Mouse (Mus musculus): Measurements from ENCODE around the gene Fgfr2.
"Not testable (repeated sequence)": the region's sequence is repeated elsewhere in the genome, so short reads cannot be mapped to it uniquely, and the experiment has no call there.

Gene Fgfr2

DNA sequence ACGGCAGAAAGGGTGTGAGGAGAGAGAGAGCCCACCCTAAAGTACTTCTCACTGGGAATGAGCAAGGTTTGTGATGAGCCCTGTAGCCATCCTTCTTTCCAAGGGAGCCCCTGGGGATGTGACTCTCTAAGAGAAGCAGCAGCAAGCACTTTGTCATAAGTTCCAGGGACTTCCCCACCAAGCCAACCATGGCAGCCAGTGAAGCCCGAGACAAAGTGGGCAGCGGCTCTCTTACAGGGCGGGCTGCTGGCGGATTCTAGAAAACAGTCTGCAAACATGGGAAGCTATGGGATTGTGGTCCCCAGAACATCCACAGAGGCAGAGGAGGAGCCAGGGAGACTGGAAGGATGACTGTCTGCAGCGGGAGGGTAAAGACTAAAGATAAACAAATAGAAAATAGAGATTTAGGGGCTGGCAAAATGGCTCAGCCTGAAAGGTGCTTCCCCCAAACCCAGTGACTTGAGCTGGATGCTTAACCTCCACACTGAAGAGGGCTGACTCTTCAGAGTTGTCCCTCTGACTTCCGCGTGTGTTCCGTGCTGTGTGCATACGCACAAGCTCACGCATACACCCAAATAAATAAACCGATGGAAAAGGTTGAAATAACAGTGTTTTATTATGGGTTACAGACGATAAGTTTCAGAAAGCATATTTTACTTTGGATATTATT is 2427.3 kb downstream of the Fgfr2 start:
- DNase-seq (ENCODE audit: low spot score), result no peak

DNA sequence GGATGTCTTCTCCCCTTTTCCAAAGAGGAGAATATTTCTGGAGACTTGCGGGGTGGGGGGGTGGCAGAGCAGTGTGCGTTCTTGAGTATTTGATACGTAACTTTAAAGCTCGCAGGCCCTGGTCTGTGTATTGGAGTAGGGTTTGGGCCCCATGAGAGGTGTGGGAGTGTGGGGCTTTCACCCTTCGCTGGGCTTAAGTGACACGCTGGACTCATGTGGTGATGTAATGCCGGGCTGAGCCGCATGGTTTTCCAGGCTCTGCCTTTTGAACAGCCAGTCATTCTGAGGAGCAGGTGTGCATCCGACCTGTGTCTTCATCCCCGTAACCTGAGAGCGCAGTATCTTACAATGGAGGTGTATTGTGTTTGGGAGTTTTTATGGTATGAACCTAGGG is 2429.4 kb downstream of the Fgfr2 start:
- no peak for DNase-seq (ENCODE audit: low spot score)

DNA sequence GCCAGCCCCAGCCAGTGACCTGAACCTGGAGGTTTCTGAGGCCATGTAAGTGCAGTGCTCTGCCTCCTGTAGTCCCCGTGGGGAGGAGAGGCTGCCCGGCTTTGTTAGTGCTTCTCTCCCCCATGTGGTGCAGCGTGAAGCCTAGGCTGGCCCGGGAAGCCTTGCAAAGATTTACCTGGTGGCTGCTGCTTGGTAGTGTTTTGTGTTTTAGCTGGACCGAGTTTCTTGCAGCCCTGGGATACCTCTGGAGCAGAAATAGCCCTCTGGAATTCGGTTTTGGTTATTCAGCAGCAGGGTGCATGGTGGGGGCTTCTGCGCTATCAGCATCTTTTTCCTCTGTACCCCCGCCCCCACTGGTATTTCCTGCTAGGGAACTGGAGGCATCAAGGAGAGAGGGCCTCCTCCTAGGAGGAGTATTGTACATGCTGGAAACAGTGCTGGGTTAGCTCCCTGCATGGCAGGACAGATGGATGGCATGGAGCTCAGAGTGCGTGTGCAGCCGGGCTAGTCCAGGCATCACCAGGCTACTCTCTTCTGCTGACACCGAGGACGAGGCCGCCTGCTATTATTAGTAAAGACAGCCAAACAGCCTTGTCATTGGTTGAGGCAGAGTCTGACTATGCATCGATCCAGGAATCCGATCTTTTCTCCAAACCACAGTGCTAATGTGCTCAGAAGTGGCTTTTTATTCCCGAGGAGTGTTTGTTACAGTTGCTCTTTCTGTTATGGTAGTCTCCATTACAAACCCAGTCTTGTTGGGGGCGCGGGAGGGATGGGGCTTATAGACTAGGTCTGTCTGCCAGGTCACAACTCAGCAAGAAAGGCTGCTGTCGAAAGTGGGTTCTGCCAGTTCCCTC is 2430.0 kb downstream of the Fgfr2 start:
- no peak for DNase-seq (ENCODE audit: low spot score)

DNA sequence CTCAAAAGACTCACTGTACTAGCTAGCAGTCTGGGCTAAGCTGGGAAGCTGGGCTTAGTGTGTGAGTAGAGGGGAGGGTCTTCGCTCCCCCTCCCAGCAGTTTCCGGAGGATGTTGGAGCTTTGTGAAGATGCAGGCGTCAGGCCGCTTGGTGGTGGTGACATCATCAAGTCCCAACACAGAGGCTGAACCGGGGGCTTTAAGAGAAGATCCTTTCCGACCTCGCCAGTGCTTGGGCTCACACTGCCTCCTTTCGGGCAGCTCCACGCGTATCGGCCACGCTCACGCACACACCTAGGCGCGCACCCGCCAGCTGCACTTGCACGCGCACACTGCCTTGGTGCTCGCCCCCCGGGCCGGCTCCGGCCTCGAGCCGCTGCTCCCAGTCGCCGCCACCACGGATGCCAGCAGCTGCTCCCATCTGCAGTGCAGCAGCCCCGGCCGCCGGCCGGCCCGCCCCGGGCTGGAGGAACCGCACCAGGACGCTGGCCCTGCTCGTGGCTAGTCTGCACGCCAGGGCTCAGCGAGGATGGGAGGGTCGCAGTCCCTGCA is 2430.7 kb downstream of the Fgfr2 start:
- peak; percentile 49 for DNase-seq (ENCODE audit: low spot score)

DNA sequence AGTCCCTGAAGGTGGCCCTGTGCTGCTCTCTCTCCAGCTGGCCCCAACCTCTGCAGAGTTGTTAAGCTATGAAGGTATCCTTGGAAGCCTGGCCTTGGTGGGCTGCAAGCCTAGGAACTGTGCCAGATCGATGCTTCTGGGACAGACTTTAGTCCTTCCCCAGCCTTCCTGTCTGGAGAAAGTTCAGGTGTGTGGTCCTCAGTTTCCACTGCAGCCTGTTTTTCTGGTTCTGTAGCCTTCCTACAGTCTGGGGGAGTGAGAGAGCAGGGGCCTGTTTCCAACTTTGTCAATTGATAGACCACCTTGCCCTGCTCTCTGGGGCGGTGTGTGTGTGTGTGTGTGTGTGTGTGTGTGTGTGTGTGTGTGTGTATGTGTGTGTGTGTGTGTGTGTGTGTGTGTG is 2431.2 kb downstream of the Fgfr2 start:
- no peak for DNase-seq (ENCODE audit: low spot score)

DNA sequence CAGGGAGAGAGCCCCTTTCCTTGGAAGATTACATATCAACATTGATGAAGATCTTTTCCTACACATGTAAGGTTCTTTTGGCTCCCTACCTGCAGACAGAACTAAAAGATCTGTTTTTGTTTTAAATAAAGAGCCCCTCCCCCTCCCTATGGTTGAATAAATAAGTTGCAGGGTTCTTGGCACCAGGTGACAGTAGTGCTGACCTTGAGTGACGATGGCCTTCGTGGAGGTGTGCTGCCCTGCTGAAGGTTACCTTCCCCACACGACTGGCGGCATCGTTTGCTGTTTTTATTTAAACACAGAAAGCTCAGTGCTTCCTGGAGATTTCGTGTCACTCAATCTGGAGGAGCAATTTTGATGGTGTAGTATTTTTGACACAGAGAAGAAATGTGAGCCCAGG is 2432.3 kb downstream of the Fgfr2 start:
- no peak for DNase-seq (ENCODE audit: low spot score)

DNA sequence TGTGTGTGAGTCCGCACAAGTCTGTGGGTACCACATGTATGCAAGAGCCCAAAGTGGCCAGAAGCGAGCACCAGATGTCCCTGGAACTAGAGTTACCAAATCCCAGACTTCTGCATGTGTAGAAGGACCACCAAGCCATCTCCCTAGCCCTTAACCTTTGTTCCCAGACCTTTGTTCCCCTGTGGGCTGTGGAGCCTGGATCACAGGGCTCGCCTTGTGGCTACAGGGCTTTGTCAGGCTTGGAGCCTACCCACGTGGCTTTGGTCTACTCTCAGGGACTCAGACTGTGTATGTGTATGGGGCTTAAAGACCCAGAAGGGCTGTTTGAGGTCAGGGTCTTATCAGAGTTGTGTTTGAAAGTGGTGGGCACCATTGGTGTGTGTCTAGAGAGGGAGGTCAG is 2434.5 kb downstream of the Fgfr2 start:
- no peak for DNase-seq (ENCODE audit: low spot score)

DNA sequence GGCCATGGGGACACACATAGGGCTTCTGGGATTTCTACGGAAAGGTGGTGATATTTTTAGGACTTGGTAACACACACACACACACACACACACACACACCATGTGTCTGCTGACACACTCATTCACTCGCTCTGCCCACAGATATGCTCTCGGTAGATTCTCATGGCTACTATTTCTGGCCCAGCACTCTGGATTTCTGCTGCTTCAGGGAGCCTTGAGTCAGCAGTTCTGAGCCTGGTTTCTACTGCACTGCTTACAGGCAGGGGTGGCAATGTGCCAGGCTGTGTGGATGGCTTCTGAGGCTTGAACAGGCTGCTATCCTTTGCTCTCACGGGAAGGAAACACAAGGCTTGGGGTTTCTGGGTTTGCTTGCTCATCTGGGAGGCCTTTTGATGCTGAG is 2441.4 kb downstream of the Fgfr2 start:
- no peak for DNase-seq (ENCODE audit: low spot score)

DNA sequence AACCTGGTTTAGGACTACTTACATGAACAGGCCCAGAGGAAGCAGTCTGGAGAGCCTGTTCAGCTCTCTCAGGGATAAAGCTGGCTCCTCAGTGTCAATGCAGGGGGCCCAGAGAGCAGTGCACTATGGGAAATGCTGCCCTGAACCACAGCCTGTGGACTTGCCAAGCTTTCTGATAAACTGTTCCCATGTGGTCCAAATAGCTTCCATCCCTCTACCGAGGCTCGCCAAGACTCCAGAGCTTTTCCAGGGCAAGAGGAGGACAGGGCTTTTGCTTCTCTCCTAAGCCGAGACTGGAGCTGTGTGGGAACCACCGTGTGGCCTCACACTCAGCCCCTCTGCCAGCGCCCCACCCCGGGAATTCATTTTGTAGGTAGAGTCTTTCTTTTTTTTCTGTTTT is 2444.7 kb downstream of the Fgfr2 start:
- no peak for DNase-seq (ENCODE audit: low spot score)

DNA sequence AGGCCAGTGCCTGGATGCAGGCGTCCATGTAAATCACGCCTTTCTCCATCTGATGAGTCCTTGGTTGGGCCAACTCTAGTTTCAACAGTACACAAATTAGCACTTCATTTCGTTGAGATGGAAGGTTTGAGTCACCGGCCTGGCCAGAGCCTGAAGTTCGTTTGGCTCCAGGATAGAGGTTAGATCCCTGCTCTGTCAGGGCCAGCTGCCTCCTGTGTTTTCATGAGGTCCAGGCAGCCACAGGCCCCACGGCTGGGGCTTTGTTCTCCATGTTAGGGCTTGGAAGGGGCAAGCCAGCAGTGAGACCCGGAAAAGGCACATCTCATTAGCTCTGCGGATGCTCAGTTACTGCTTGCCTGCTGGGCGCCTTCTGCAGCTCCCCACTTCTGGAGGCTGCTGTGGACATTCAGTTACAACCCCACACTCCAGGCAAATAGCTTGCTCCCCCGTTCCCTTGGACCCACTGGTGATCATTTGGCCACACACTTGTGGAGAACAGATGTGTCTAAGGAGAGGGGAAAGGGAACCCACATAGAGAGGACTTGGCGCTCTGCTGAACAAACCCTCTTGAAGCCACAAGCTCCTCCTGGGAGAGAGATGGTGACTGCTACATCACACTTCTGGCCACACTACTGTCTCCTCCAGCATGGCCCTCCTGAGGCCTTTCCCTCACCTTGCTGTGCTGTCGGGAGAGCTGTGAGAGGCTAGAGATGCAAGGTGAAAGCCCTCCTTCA is 2445.4 kb downstream of the Fgfr2 start:
- no peak for DNase-seq (ENCODE audit: low spot score)

DNA sequence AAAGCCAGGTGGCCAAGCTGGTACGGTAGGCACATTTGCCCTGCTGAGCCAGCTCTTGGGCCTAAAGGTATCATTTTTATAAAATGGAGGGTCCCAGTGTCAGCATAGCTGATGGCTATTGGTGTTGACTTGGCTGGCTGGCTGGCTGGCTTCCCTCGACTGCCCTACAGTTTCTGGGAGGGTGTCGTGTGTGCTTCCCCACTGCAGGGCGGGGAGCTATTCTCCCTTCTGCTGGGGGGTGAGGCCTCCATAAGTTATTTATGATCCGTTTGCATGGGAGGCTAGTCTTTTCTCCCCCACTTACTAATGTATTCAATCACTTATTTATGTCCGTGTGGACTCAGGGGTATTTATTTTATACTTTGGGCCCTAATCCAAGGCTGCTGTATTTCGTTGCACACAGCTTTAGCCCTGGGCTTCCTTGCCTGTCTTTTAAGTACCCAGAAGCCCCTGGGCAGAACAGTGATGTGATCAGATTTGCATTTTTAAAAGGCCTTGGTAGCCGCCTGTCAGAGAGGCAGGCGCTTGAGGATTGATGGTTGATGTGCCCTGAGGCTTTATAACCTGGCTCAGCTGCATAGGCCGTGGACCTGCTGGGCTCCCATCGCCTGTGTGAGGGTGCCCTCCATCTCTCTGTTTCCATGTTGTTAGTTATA is 2446.1 kb downstream of the Fgfr2 start:
- DNase-seq (ENCODE audit: low spot score), result no peak

DNA sequence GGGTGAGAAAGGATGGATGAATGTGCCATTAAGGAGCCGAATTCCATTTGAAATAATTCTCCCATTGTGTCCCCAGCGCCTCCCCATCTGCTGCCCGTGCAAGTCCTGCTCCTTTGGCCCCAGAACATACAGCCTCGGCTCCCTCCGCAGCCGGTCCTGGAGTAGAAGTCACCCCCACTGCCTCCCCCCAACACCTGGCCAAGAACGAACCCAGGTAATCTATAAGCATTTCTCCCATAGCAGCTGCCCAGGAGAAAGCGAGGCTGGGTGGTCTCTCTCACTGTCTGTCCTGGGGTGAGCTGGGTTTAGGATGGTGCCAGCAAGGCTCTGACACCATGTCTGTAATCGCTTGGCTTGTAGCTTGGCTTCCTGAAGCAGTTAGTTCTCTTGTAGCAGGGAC is 2448.6 kb downstream of the Fgfr2 start:
- DNase-seq (ENCODE audit: low spot score), result no peak

DNA sequence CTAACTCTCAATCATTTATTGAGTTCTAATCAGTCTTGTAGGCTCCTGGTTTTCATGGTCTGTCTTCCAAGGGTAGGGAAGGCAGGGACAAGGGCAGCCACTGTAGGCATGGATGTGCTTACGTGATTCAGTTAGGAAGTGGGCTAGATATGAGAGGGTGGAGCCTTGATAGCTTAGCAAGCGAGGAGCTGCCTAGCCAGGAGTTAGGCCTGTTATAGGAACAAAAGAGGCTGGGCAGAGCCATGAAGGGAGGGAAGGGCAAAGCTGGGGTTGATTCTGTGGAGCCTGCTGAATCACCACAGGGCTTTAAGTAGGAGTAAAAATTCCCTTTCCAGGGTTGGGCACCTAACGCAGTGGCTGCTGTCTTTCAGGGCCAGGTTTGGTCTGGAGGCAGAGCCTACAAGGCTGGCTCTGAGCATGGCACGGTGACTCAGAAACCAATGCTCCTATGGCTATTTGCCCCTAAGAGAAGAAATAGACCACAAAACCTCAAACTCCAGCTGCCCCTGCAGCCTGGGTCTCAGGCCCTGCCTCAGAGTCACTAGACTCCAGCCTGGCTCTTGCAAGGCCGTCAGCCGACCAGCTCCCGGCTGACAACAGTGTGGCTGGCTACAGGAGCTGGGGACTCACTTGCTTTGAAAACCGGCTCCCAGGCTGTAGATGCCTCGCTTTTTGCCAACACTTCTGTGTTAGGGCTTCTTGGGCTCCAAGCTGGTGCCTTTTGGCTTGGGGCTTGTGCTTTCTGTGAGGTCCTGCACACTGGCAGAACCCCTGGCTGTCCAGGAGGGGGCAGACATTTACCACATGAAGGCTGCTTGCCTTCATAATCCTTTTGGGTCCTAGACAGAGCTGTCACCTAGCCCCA is 2449.7 kb downstream of the Fgfr2 start:
- no peak for DNase-seq (ENCODE audit: low spot score)

DNA sequence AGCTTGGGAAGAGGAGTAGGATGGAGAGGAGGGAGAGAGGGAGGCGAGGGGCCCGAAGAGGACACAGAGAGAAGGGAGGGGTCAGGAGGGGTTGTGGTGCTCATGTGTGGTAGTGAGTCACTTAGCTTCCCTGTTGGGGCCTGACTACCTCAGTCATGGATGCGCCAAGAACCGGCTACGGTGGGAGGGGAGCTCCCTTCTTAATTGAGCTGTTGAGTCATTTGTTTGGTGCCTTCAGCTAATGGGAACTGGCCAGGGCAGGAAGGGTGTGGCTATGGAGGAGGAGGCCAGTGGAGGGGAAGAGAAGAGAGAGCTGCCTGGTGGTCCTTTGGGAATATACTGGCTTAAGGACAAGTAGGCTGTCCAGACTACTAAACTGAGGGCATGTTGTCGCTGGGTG is 2451.8 kb downstream of the Fgfr2 start:
- no peak for DNase-seq (ENCODE audit: low spot score)

DNA sequence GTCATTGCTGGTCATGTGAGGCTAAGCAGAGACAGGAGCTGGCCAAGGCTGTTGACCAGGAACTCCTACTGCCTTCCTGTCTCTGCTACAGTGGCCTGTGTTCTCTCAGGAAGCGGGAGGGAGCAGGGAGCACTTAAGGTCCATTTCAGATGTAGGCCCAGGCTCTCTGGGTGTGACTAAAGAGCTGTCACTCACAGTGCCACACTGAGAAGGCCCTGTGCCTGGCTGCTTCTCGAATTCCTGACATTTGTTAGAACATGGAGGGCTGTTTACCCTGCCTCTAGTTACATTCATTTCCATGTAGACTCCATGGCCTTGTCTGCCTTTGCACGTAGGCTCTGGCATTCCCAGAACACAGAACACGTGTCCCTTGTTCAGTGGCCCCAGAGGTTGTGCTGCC is 2452.8 kb downstream of the Fgfr2 start:
- no peak for DNase-seq (ENCODE audit: low spot score)

DNA sequence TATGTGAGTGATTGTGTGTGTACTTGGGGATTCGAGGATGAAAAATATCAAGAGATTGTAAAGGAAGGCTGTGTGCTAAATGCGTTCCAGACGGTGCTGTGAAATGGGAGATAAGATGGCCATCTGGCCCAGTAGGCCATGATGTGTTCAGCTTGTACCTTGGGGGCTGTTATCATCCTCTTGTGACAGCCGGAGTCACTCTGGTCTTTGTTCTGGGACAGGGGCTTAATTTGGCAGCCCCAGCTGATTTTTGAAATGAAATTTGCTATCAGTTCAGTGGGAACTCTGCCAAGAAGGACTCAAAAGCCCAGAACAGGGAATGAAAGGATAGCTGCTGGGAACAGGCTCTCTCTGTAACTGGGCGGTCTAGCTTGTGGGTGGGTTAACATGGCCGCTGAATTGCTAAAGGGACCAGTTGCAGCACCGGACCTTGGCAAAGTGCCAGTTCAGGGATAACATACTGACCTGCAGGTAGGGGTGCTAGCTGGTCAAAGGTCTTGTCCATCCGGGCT is 2453.7 kb downstream of the Fgfr2 start:
- no peak for DNase-seq (ENCODE audit: low spot score)

DNA sequence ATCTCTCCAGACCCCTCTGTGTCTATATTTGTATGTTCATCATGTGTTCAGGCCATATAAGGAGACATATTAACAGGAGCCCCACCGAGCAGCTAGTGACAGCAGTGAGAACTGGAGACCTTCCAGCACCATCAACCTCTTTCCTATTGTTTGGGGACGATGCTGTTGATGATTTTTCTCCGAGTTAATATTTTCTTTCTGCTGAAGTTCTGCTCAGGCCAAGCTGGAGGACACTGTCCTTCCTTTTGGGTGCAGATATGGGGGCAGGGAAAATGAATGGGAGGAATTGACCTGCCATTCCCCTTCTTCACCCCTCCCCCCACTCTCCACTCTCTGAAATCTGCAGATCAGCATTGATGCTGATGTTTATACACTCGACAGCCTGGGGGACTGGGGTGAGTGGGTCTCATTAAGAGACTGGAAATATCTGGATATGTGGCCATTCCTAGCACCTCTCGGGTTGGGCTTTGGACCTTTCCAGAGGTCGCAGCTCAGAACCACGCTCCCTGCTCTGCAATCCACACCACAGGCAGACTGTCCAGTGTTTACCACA is 2454.3 kb downstream of the Fgfr2 start:
- DNase-seq (ENCODE audit: low spot score), result no peak

DNA sequence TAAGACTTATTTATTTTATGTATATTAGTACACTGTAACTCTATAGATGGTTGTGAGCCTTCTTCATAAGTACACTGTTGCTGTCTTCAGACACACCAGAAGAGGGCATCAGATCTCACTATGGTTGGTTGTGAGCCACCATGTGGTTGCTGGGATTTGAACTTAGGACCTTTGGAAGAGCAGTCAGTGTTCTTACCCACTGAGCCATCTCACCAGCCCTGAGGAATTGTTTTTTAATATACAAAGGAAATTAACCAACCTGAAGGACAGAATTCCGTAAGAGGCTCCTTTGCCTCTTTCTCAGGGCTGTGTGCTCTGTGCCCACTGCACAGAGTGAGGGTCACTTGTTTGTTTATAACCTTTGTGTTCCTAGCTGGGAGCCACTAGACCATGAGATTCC is 2455.1 kb downstream of the Fgfr2 start:
- DNase-seq (ENCODE audit: low spot score), result not testable (repeated sequence)

DNA sequence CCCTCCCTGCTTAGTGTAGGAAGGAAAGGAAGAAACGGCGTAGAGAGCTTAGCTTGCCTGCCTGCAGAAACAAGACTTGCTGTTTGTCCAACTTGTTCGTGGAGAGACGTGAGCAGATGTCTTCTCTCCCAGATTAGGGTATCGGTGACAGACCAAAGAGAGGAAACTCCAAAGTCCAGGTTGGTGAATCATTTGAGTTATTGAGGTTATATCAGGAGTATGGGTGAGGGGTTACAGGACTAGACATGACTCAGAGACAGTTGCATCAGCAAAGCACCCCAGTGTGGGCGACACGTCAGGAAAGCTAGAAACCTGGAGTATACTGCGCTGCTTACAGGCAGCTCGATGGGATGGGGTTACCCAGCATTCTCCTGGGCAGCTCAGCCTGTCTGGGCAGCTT is 2457.8 kb downstream of the Fgfr2 start:
- no peak for DNase-seq (ENCODE audit: low spot score)

DNA sequence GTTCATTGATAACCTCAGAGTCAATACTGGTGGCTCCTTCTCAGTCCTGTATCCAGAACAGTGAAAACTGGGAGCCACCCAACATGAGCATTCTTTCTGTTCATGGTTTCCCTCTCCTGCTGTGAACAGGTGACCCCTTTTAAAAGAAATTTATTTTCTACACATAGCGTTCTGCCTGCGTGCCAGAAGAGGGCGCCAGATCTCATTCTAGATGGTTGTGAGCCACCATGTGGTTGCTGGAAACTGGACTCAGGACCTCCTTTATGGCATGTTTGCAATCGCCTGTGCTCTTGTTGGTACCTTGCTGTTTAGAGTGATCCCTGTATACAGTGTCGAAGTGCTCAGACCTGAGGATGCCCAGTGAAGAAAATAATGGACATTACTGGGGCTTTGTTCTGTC is 2458.5 kb downstream of the Fgfr2 start:
- DNase-seq (ENCODE audit: low spot score), result no peak

DNA sequence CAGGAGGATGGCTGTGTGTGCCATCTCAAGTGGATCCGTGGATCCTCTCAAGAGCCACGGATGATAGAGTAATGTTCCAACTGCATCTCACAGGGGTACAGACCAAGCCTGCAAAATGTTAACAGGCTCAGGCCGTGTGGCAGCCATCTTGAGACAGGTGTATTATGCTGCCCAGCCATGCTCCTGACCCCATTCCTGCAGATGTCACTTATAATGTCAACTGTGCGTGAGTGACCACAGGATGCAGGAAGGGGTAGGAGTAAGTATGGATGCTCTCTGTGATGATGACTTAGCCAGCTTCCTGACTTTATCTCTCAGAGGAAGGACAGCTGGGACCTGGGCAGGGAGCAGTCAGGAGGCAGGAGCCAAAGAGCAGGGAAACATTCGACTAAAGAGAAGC is 2459.1 kb downstream of the Fgfr2 start:
- no peak for DNase-seq (ENCODE audit: low spot score)

Data from ovary, postnatal 14 days (tissue).